Mouse (Mus musculus) gastrocnemius, adult 2 months (tissue): ENCODE measurements around the gene Grcc10. TPM values are rescaled to one million over a fixed set of nuclear protein-coding genes. Genes with fewer than 3 reads are reported as not detected.

ENCODE experiments used
- DNase-seq: peaks from one replicate; pipeline ENCODE4 v3.0.0; 2022
- H3K27ac ChIP-seq: fragments of 200-600 bp; 2 replicates; pipeline ENCODE4 v1.8.1; 2022; ENCODE audit warnings: mild to moderate bottlenecking
- H3K4me3 ChIP-seq: fragments of 200-600 bp; 2 replicates; pipeline ENCODE4 v1.8.1; 2022; ENCODE audit warnings: mild to moderate bottlenecking, moderate library complexity
- CTCF ChIP-seq: fragments of 200-600 bp; IDR thresholded peaks from 2 replicates; pipeline ENCODE4 v1.8.1; 2022; ENCODE audit warnings: antibody characterized with exemption, mild to moderate bottlenecking, moderate library complexity
- intact Hi-C: fragments of 180-260 bp; cut with DNase I; formaldehyde crosslinking; loops from one replicate; pipeline ENCODE4 v1.15.1; 2025
- total RNA-seq, 2 experiments: library from RNA; stranded (reverse); gene quantifications; 2 replicates each; pipeline ENCODE4 v1.2.3; 2021

Gene Grcc10
- total RNA-seq, 2 experiments from 2014 or later = 145 to 182 TPM

GRCm38 (mm10) chr6:124741842-124742241, 668 bp upstream of the Grcc10 start:
- H3K27ac ChIP-seq = peak overlapping the region; percentile 97
- DNase-seq = no peak
- peak overlapping the region; percentile 77 for H3K4me3 ChIP-seq
- intact Hi-C loops = loop anchor here (5.0 to 10.0 kb wide), 2 partner anchors 80 to 327 kb away; partner anchors contain the start of genes Lpcat3 and Pex5
- no peak for TF ChIP-seq CTCF

GRCm38 (mm10) chr6:124740211-124740887, 825 bp downstream of the Grcc10 start:
- peak; percentile 67 for TF ChIP-seq CTCF
- intact Hi-C loops = loop anchor here (1.0 to 10.0 kb wide), 3 partner anchors 78 to 326 kb away; partner anchors contain the start of genes Lpcat3 and Pex5
- Histone ChIP-seq H3K4me3 (peak overlapping the region; percentile 77), H3K27ac (peak overlapping the region; percentile 97)
- DNase-seq = peak; percentile 61

- intact Hi-C loops = loop anchor here (10.0 kb wide), 1 partner anchor 175 kb away; no protein-coding TSS in a partner anchor
- no peak for TF ChIP-seq CTCF
- no peak overlapping the region for H3K4me3 ChIP-seq
- H3K27ac ChIP-seq = peak overlapping the region; percentile 97
- DNase-seq = no peak
Measured at GRCm38 (mm10) chr6:124739231-124739796, 1.9 kb downstream of the Grcc10 start.

GRCm38 (mm10) chr6:124738511-124739023, 2.6 kb downstream of the Grcc10 start, which contains the start of gene Ptpn6:
Gene Ptpn6, minus strand, starts transcription at chr6:124738714.
- TF ChIP-seq CTCF = no peak
- H3K27ac ChIP-seq = peak within 1 kb of the TSS; percentile 97
- no peak within 1 kb of the TSS for H3K4me3 ChIP-seq
- DNase-seq = no peak
- intact Hi-C loops = loop anchor here (10.0 kb wide), 1 partner anchor 174 kb away; no protein-coding TSS in a partner anchor

- intact Hi-C loops = loop anchor here (10.0 kb wide), 1 partner anchor 172 kb away; no protein-coding TSS in a partner anchor
- no peak for DNase-seq
- no peak overlapping the region for H3K4me3 ChIP-seq
- no peak for TF ChIP-seq CTCF
- H3K27ac ChIP-seq = no peak overlapping the region
Measured at GRCm38 (mm10) chr6:124737040-124737439, 4.1 kb downstream of the Grcc10 start.

- Histone ChIP-seq H3K27ac (no peak overlapping the region), H3K4me3 (no peak overlapping the region)
- intact Hi-C loops = loop anchor here (10.0 kb wide), 1 partner anchor 170 kb away; no protein-coding TSS in a partner anchor
- no peak for TF ChIP-seq CTCF
- no peak for DNase-seq
Measured at GRCm38 (mm10) chr6:124734417-124734816, 6.8 kb downstream of the Grcc10 start.

GRCm38 (mm10) chr6:124732476-124733370, 8.5 kb downstream of the Grcc10 start:
- DNase-seq = peak; percentile 60
- H3K27ac ChIP-seq = peak overlapping the region; percentile 16
- TF ChIP-seq CTCF = no peak
- intact Hi-C loops = loop anchor here (10.0 kb wide), 1 partner anchor 168 kb away; no protein-coding TSS in a partner anchor
- peak overlapping the region; percentile 57 for H3K4me3 ChIP-seq

GRCm38 (mm10) chr6:124731038-124731437, 10.1 kb downstream of the Grcc10 start:
- intact Hi-C loops = loop anchor here (10.0 kb wide), 1 partner anchor 166 kb away; no protein-coding TSS in a partner anchor
- no peak overlapping the region for H3K27ac ChIP-seq
- TF ChIP-seq CTCF = no peak
- DNase-seq = no peak
- H3K4me3 ChIP-seq = no peak overlapping the region

GRCm38 (mm10) chr6:124729850-124730705, 11.1 kb downstream of the Grcc10 start:
- no peak for TF ChIP-seq CTCF
- Histone ChIP-seq H3K27ac (no peak overlapping the region), H3K4me3 (0 out of 2 replicates have a peak overlapping the region, but pooled peaks have one; percentile 19)
- intact Hi-C loops = loop anchor here (10.0 kb wide), 1 partner anchor 165 kb away; no protein-coding TSS in a partner anchor
- no peak for DNase-seq

GRCm38 (mm10) chr6:124728621-124729020, 12.6 kb downstream of the Grcc10 start:
- intact Hi-C loops = no loop called here
- Histone ChIP-seq H3K27ac (no peak overlapping the region), H3K4me3 (no peak overlapping the region)
- no peak for DNase-seq
- TF ChIP-seq CTCF = no peak

- TF ChIP-seq CTCF = no peak
- Histone ChIP-seq H3K4me3 (no peak overlapping the region), H3K27ac (no peak overlapping the region)
- DNase-seq = no peak
- intact Hi-C loops = no loop called here
Measured at GRCm38 (mm10) chr6:124724472-124724871, 16.7 kb downstream of the Grcc10 start.
